Mouse (Mus musculus): ENCODE results near the gene Sh3rf3.

Gene Sh3rf3

GRCm38 (mm10) chr10:59150938-59151657, 337.9 kb downstream of the Sh3rf3 start:
- no peak for DNase-seq (ENCODE audit: extremely low read depth, insufficient read length, low spot score)

GRCm38 (mm10) chr10:59152544-59153081, 339.5 kb downstream of the Sh3rf3 start:
- DNase-seq (ENCODE audit: extremely low read depth, insufficient read length, low spot score): no peak

GRCm38 (mm10) chr10:59158627-59159026, 345.5 kb downstream of the Sh3rf3 start:
- DNase-seq (ENCODE audit: extremely low read depth, insufficient read length, low spot score): no peak

DNA sequence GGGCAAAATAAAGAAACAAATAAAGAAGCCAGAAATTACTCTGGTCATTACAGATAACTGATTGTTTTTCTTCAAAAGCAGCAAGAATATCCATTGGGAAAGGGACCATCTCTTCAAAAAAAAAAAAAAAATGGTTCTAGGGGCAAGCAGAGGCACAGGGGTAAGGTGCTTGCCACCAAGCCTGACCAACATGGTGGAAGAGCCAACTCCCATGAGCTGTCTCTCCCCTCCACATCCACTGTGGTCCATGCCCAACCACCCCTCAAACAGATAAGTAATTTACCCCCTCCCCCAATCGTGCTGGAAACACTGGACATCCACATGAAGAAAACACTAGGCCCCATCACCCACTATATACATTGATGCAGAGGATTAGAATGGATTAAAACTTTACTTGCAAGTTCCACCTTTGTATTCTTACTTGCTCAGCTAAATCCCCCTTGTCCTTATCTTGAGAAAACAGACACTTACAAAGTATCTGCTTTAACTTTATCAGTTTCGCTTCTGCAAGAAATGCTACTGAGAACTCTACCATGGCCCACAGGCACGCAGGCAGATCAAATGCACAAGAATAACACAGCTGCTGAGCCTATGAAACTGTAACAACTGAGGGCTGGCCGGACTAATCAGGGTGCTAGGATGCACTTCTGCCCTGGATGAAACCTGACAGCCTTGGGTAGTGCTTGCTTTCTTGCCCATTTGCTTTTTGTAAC, 349.2 kb downstream of the Sh3rf3 start:
- DNase-seq (ENCODE audit: extremely low read depth, insufficient read length, low spot score): no peak

DNA sequence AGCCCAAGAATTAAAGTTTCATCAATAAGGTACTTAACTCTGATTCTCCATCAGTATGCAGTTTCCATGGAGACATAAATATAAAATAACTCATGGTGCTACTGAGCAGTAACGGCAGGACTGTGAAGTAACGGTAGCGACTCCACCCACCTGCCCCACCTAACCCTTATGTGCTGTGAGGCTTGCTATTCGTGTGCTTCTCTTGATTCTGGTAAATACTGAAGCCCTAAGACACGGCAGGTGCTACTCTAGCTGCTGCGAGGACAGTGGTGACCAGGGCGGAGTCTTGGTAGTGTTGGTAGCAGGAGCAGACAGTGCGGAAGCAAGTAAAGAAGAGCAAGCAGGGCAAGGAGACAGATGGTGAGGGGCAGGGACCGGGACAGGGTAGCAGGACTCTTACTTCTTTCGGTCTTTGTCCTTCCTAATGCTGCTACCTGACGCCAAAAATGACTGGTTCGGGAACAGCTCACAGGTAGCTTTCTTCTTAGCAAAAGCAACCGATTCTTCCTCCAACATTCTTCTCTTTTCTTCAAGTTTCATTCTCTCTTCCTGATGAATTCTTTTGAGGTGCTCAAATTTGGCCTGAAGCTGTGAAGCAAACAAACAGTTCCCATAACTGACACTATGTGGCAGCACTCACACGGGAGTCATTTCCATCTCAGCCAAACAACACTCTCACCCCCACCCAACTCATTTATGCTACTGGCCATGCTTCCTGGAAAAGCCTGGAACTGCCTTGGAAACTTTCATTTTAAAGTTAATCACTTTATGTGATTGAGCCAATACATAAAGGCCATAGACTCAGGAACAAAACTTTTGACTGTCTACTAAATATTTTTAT, 353.2 kb downstream of the Sh3rf3 start:
- DNase-seq (ENCODE audit: extremely low read depth, insufficient read length, low spot score): no peak

GRCm38 (mm10) chr10:59171042-59171441, 357.9 kb downstream of the Sh3rf3 start:
- no peak for DNase-seq (ENCODE audit: extremely low read depth, insufficient read length, low spot score)

GRCm38 (mm10) chr10:59172539-59172938, 359.4 kb downstream of the Sh3rf3 start:
- DNase-seq (ENCODE audit: extremely low read depth, insufficient read length, low spot score): no peak

DNA sequence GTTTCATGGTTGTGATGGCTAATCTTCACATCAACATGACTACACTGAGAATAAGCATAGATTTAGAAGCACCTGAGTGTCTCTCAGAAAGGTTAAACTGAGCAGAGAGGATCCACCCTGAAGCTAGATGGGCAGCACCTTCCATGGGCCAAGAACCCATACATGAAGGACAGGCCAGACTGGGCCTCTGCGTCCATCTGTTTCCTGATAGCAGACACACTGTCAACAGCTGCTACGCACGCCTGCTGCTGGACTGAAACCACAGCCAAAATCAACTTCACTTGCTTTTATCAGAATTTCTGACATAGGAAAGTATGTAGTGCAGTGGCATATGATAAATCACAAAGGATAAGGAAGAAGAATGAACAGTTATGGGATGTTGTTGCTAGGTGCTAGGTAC, 366.5 kb downstream of the Sh3rf3 start:
- no peak for DNase-seq (ENCODE audit: extremely low read depth, insufficient read length, low spot score)

DNA sequence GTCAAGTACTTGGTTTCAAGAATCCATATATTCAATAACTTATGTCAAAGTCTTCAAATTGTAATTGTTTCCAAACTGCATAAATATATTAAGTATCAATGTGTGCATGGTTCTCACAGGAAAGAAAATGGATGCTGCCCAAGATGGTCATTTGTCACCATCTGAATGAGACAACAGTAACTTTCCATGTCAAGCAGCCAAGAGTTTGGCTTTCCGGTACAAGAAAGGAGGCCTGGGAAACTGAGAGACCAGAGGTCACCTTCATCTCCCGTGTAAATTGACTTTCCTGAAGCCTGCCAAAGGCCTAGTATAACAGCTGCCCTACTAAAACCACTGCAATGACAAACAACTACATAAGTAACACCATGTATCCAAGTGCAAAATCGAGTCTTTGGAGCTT, 369.1 kb downstream of the Sh3rf3 start:
- DNase-seq (ENCODE audit: extremely low read depth, insufficient read length, low spot score): no peak

Measured in 3134 (cell line).